Mouse (Mus musculus): ENCODE data around the gene Gprin3.

GRCm38 (mm10) chr6:59341146-59341545, 84.9 kb downstream of the Gprin3 start:
- no peak for TF ChIP-seq POLR2A (IDR thresholded peaks at IDR 0.05; ENCODE audit: low read depth, low read length)
- TF ChIP-seq CTCF (conservative IDR thresholded peaks at IDR 0.05; ENCODE audit: insufficient read depth, insufficient read length, low read depth, low read length) = no peak
